Mouse (Mus musculus): Measurements from ENCODE around the gene Prrt4.
A peak's percentile ranks its signal among the peaks of the same experiment; 100 is the strongest.

Prrt4 gene

DNA sequence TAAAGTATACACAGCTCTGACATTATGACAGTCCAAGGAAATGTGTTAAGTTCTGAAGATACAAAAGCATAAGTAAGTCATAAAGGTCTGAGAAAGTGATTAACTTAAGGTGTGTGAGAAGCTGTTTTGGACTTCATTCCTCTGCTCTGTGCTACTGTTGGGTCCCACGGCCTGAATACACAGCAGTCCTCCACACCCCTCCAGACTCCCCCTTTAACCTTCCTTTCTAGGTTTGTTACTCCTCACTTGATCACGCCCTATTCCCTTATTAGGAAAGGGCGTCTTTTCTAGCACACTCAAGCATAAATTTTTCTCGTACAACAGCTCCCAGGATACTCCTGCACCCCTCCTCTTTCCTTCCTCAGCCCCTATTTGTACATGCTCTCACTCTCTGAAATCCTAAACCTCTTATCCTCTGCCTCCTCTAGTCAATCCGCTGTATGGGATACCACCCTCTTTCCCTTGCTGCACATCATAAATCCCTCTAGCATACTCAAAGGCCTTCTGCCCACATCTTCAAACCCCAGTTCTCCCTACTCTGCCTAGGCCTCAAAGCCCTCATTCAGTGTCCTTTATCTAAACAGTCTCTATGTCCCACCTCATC is 31.9 kb downstream of the Prrt4 start:
- DNase-seq: no peak

DNA sequence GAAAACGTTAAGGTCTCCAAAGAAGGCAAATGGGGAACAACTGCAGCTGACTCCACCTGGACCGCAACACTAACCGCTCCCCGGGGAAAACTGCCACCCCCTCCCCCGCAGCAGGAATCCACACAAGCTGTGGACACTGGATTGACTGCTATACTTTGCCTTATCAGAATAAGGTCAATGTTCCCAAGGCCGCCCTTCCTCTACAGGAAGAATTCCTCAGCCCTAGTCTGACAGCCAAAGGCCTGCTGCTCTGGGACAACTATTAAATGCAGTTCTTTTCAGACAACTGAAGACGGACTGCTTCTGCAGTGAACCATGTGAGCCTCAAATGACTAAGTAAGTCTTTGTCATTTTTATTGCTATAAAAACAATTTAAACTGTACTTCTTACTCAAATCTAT is 32.7 kb downstream of the Prrt4 start:
- DNase-seq: no peak

DNA sequence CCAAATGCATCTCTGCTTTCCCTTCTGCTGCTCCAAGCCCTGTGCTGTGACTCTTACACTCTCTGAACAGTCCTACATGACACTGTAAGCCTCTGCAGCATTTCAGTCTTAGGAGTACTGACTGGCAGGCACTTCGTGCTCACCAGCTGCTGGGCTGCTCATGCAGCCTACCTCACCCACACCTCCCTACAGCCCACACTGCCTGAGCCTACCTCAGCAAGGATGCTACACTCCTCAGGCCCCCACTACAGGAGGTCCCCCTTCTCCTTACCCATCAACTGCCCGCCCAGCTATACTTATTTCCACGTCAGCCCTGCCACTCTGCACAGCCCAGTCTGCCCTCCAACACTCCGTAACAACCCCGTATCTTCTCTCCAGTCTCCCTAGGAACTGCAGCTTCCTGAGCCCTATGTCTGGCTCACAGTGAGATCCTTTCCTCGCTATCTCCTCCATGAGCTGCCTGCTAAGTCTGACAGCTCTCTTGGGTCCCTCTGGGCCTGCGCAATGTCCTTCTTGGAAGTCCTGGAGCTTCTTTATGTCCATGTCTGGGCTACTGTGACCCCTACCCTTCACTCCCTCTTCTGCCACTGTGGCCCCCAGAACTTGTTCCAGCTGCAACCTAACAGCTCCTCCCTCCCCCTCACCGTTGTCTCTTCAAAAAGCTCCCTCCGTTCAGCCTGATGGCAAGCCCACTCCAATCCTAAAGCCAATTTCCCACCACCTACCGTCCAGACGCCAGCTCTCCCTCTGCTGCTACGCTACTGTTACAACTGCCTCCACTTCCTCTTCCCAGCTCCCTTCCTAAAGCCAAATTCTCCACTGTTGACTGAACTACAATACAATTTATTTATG is 33.7 kb downstream of the Prrt4 start:
- DNase-seq: no peak

DNA sequence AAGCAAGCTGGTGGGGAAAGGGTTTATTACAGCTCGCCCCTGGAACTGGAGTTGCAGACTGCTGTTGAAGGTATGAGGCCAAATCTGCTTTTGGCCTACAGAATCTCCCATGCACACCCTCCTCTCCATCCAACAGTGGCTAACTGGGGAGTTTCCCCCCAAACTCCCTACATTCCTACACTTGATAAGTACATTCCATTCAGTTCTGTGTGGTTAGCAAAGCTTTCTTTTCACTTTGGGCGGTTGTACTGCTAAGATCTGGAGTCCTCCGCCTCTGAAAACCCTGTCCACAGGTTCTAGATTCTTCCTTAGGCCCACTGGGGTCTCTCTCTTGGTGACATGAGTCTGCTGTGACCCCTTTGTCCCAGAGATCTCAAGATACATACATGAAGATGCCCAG is 34.4 kb downstream of the Prrt4 start:
- no peak for DNase-seq

DNA sequence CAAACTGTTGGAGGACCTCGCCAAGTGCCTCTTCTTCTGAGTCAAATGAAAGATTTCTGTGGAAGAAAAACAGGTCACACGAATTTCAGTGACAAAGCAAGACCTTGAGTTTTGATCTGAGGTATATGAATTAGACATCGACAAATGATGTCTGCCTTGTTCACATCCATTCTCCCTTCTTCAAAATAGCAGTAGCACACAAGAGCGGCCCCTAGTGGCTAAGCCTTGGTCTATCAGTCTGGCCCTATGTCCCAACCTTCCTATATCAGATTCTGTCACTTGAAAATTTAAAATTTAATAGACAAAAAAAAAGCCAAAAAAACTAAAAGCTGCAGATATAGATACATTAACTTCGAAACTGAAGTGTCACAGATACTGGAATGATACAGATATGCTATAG is 35.8 kb downstream of the Prrt4 start:
- peak; percentile 17 to 29 for DNase-seq

DNA sequence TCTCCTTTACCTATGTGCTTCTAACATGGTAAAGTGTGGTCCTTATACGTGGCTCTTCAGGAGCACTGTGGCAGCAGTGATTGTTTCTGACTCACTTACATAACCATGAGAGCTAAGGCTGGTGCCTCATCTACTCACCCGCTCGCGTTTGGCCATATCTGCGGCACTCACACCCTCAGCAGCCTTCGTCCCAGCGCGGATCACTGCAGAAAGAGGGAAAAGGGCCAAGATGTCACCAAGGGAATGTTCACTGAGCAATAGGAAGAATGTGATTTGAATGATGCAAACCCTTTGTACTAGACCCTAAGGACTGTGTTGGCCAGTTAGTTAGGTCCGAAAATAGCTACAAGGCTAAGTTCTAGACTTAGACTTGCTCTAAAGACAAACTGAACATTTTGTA is 41.9 kb downstream of the Prrt4 start:
- DNase-seq: no peak

DNA sequence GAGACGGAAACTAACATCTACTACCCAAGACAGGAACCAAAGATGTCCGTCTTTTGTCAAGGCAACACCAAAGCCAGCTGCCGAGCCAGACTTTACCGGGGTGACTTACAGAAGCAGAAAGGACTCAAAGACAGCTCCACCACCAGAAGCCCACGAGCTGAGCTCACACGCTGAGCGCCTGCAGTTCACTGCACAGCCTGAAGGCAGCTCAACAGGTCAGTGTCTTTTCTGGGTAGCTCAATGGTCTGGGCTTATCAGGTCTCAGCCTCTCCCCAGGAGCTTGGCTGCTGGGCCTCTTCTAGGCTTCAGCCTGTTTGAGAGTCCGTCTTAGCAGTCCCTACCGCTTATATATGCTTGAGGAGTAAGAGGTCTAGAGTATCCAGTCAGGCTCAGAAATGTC is 46.3 kb downstream of the Prrt4 start:
- DNase-seq: no peak

DNA sequence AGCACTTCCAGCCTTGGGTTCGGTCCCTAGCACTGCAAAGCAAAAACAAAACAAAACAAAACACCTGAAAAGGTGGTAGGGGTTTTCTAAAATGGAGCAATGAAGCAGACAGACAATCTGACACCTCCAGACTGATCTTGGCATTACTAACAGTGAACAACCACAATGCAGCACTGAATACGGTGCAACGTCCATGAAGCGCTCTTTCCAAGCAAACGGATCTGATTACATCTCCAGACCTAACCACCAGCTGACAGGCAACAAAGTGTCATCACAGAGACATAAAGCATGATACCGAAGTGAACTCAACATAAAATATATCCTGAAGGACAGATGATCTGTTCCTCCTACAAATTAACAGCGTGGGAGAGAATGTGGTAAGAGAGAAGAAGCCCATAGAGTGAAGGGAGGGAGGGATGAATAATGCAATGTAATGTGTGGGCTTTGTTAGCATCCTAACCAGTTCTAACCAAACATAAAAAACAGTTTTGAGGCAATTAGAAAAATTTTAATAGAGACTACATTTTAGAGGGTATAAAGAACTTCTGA is 52.4 kb downstream of the Prrt4 start:
- no peak for DNase-seq

DNA sequence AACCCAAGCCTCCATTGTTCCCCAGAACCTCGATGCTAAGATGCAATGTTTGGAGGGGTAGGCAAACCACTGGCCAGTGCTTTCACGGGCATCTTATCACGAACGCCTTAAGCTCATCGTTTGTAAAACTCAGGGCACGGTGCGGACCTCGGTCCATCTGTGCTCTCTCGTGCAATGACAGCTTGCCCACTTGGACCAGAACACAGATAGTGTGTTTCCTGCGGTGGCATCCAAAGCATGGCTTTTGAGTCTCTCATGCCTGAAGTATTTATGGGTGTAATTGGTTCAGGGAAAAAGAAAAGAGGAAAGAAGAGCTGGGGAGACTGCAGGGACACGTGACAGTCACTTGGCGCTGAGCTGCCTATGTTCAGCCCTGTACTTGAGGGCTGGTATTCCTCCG is 59.4 kb downstream of the Prrt4 start:
- DNase-seq: no peak

Measured in lung, adult 18-20 months (tissue).